Mouse (Mus musculus) liver, adult (tissue): Measurements from ENCODE around the gene Gfi1b.

ENCODE experiments used
- GATA4 ChIP-seq: IDR thresholded peaks from 2 replicates; pipeline ENCODE4 v1.6.1; 2014; ENCODE audit warnings: mild to moderate bottlenecking, low read length; ENCODE audit not compliant: insufficient replicate concordance

Gene Gfi1b

DNA sequence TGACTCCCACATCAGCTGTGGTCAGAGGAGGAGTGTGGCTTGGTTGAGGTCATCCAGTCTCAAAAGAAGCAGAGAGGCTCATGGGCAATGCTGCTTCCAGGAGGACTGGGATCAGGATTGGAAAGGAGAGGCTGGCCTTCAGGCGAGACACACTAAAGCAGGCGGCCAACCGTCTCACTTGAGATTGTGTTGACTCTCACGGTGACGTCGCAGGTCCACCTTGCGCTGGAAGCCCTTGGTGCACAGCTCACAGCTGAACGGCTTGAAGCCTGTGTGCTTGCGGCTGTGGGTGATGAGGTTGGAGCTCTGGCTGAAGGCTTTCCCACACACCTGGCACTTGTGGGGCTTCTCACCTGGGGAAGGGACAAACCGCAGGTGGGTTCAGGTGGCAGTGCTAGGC is 11.9 kb downstream of the Gfi1b start:
- no peak for TF ChIP-seq GATA4

DNA sequence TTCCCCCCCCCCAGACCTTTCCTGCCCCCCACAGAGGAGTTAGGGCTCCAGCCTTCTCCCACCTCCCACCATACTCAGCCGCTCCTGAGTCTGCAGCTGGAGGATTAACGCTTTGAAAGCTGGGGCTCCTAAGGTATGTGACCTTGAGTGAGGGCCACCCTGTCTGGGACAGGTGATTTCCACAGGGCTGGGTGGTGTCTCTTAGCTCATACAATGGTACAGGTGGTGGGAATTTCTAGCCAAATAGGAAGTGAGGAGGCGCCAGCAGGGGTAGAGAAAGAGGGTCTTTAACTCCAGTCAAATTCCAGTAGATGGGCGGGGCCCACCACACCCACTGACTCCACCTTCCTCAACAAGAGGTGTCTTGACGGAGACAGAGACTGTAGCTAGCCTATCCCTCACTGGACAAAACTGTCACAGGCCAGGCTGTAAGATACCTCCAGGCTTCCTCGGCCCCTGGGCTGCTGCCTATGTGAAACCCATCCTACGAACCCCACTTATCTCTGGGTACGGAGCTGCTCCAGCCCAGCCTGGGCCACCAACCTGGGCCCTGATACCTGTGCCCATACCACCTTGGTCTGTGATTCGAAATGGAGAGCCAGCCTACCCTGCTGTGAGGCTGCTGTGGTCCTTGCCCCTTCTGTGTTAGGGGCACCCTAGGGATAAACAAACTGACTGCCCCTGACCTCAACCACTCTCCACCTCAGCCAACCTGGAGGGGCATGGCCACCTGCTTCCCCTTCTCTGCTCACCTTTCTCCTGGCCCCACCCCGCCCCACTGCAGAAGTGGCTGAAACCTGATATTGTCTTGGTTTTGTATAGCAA is 14.2 kb downstream of the Gfi1b start:
- TF ChIP-seq GATA4: no peak

DNA sequence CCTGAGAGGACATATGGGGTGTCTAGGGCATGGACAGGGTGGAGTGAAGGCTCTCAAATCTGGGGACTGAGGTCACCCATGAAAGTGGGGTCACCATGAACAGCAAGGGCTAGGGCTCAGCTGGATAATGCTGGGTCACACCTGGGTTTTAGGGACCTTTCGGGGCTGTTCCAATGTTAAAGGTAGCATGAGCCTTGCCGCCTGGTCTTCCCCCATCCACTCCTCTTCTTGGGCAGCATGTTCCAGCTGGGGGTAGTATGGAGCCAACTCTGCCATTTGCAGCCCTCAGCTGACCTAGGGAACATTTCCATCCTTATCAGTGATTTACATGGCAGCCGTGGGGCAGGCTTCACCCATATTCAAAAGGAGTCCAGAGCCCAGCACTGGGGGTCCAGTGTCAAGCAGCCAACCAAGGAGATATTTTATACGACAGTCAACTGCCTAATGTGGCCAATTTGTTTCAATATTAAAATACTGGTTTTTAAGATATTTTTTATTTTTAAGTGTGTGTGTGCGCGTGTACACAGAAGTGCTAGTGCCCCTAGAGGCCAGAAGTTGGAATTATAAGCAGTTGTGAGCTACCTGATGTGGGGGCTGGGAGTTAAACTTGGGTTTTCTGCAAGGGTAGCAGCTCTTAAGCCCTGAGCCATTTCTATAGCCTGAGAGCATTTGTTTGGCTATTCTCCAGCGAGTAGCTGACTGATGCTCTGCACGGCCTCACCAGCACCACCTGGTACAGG is 15.0 kb downstream of the Gfi1b start:
- TF ChIP-seq GATA4: no peak

DNA sequence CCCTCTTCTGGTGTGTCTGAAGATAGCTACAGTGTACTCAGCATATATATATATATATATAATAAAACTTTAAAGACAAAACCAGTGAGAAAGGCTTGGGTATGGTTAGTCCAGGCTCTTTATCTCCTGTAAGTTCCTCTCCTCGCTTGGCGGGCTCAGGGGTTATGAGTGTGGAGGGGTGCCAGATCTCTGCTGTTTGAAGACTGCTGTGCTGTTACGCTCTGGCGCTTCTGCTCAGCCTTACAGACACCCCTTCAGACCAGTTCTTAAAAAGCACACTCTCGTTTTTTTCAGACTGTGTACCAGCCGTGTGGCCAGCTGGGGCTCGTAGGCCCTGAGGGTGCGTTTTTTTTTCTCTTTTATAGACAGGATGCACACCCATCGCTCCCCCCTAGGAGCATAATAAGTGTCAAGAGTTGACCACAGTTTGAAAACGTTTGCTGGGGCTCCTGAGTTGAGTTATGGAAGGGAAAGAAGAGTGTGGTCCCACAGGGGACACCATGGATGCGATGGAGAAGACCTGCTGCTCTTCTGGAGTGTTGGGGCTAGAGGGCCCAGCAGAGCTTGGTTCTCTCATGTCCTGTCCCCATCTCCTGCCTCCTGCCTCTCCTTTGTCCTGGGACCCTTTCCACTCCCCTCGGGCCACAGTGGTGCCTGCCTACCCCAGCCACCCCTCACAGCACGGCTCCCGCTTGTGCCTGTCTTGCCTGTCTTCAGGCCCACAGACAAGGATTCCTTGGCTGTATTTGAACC is 15.8 kb downstream of the Gfi1b start:
- TF ChIP-seq GATA4: no peak

DNA sequence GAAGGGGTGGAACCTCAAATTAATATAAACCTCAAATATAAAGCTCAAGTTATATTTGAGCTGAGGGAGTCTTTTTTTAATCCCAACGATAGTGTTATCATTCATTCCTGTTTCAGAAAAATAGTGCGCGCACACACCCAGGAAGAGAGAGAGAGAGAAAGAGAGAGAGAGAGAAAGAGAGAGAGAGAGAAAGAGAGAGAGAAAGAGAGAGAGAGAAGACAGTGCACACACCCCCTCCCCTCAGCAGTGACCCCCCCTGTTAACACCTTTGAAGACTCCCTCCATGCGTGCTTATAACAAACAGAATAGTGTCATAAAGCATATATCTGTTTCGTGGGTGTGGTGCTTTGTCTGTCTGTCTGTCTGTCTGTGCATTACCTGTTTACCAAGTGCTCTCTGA is 18.2 kb downstream of the Gfi1b start:
- no peak for TF ChIP-seq GATA4

DNA sequence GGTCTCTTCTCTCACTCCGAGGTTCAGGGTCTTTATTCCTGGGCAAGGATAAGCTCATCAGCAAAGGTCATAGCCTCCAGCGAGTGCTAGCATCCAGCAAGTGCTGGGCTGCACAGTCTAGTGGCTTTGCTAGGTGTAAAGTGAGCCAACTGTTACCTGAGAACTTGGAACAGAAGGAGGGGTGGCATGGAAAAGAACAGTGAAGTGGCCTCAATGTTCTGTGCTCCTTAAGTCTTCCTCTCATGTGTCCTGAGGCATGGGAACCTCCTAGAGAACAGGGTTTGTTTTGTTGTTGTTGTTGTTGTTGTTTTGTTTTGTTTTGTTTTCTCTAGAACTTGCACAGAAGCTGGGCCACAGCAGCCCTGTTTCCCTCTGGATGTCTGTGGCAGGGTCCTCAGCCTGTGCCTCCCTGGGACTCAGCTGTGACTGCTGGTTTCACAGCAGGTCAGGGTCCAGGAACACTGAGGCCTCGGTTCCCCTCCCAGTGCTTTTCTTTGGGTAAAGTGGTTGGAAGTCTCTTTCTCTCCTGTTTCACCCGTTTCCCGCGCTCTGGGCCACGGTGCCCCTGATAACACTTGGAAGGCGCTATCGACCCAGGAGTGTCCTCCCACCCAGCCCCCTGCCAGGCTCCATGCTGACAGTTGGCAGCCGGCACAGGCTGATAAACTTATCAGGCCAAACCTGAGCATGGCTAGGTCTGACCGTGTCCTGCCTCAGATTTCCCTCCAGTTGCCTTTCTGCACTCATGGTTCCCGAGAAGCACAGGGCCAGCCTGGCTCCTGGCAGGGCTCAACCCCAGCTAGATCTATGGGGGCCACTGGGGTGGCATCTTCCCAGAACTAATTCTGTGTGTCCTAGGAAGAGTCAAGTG is 19.8 kb downstream of the Gfi1b start:
- TF ChIP-seq GATA4: no peak

DNA sequence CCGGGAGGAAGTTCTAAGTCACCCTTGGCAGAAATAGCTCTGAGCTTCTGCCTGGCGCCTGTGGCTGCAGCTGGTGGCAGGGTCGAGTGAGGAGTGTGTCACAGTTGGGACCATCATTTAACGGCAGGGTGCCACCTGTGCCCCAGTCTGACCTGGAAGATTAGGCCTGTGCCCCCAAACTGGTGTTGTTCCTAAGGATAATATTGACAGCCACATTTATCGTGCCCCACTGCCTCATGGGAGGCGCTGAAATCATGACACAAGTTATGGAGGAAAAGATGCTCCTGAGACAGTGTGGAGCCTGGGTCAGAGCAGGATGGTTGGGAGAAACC is 22.2 kb downstream of the Gfi1b start:
- TF ChIP-seq GATA4: no peak

DNA sequence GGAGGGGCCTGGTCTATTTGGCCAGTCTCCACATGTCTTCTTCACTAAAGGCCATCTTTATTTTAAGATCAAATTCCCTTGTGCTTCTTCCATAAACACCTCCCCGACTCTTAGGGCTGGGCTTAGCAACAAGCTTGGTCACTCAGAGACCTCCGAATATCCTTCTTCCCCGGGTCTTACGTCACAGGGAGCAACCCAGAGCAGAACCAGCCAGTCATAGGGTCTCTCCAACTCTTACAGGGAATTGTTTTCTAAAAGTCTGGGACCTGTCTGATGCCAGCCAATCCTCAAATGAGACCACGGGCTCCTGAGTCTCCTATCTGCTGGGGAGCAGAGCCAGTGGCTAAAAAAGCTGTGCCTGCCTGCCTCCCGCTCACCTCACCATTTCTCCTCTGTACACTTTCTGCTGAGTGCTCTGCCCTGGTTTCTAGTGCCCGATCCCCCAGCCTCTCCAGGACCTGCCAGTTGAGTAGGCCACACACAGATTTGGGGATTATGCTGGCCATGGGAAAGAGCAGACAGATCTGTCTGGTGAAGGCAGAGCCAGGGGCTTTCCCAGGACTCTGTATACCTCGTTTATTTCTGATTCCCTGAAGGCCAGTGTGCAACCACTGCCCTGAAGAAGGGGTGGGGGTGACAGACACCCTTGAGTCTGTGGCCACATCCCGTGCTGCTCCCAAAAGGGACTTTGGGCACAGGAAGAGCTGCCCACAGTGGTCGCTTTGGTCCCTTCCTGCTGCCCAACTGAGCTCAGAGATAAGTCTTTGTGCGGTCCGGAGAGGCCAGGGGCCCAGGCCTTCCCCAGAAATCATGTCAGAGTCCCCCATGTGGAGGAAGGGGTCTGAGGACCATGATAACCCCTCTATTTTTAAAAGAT is 22.9 kb downstream of the Gfi1b start:
- no peak for TF ChIP-seq GATA4

DNA sequence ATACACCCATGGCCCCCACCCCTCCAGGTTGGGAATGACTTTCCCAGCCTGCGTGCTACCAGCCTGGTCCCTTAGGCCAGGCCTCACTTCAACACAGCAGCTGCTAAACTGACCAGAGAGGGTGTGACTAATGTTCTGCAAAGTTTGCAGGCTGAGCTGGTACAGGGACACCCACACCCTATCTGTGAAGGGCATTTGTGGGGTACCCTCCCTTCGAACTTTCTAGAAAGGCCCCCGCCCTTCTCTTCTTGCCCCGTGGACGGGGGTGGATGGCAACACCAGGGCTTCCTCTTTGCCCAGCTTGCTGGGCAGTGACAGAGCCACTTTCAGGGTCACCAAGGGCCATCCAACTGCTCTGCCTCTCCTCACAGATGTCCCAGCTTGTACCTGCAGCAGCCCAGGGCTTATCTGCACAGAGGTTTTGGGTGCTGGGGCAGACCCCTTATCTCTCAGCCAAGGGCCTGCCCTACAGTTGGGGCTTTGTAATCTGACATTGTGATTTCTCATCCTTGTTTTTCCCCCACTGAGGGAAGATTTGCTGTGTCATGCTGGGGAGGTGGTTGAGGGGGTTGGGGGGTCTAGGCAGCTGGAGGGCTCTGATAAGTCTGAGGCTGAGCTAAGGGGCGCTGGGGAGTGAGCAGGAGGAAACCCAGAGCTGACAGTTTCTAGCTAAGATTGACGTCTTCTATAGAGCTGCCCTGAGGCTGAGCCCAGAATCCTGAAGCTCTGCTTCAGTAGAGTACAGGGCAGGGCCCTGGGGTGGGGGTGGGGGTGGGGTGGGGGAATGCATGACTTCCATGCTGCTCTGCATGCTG is 23.8 kb downstream of the Gfi1b start:
- no peak for TF ChIP-seq GATA4

DNA sequence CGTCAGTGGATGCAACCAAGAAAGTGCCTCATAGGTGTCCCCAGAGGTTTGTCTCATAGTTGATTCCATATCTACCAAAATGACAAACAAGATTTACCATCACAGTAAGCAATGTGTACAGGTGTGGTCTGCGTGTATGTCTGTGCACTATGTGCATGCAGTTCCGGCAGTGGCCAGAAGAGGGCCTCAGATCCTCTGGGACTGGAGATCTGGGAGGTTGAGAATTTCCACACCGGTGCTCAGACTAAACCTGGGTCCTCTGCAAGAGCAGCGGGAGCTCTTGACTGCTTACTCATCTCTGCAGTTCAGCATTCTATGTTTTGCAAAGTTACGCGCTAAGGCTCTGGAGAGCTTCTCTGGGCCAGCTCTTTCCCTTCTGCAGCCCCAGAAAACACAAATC is 24.8 kb downstream of the Gfi1b start:
- no peak for TF ChIP-seq GATA4

DNA sequence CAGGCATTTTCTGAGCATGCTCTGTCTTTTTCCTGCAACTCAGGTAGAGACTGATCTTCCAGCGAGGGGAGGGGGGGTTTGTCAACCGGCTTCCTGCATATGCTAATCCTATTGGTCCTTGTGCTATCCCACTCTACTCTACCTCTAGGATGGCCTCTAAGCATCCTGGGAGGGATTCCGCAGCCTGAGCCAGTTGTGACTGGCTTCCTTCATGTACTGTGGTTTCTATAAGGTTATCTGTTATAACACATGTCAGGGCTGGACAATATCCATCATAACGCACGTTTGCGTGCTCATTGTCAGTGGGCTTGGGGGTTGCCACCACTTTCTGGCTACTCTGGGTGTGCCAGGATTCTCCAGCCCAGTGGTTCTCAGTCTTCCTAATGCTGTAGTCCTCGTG is 25.8 kb downstream of the Gfi1b start:
- no peak for TF ChIP-seq GATA4

DNA sequence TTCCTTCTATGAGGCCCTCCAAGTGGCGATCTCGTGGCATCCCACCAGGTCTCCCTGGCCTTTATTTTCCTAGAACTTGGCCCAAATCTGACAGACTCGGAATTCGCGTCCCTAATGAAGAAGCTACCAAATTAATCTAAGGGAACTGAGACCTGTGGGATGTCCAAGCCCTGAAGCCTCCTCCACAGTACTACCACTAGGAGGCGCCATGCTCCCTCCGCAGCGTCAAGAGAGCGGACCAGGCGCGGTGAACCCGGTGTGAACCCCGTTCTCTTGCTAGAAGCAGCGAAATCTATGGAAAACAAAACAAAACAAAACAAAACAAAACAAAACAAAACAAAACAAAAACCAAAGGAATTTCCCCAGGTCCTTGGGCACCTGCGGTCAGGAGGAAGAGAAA is 29.0 kb downstream of the Gfi1b start:
- TF ChIP-seq GATA4: no peak

DNA sequence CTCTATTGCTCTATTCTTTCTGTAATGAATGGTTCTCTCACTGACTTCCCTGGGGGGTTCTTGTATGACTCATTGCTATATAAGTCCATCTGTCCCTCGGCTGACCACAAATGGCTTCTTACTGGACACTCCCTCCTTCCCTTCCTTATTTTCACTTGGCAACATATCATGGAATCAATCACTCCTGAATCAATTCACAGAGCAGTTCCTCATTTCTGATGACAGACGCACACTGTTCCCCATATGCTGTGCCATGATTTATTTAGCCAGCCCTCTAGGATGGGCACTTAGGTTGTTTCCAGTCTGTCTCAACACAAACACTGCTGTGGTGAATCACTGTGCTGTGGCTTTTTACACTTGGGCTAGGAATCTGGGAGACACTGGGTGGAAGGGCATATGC is 30.3 kb downstream of the Gfi1b start:
- TF ChIP-seq GATA4: no peak
